Mouse (Mus musculus) heart, adult 2 months (tissue): ENCODE results near the gene Mapk10.

Source experiments
- CTCF ChIP-seq: fragments of 200-600 bp; IDR thresholded peaks from 2 replicates; pipeline ENCODE4 v1.8.1; 2022; ENCODE audit warnings: antibody characterized with exemption, mild to moderate bottlenecking, moderate library complexity
- POLR2A ChIP-seq: fragments of 200-500 bp; IDR thresholded peaks from 2 replicates; pipeline ENCODE4 v1.6.1; 2011; ENCODE audit warnings: mild to moderate bottlenecking, low read depth, low read length, control low read depth; ENCODE audit not compliant: insufficient read depth

DNA sequence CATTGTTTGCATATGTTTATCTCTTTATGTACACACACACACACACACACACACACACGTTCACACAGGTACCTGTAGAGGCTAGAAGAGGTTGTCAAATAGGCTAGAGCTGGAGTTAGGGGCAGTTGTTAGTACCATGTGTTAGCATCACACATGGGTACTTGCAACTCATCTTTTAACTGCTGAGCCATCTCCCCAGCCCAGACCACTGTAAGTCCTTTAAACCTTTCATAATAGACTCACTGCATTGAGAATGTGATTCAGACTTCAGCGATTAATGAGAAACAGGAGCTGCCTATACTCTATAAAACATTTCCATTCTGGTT, 322.0 kb downstream of the Mapk10 start:
- TF ChIP-seq CTCF (no peak), POLR2A (no peak)
